Mouse (Mus musculus) ES-E14 (cell line): ENCODE results near the gene Grb10.

Source experiments
- CHD2 ChIP-seq: IDR thresholded peaks from 2 replicates; pipeline ENCODE4 v1.6.1; 2014; ENCODE audit warnings: mild to moderate bottlenecking, low read depth, low read length, inconsistent platforms
- HCFC1 ChIP-seq: IDR thresholded peaks from 2 replicates; pipeline ENCODE4 v1.6.1; 2012; ENCODE audit warnings: low read length, inconsistent platforms, borderline replicate concordance; ENCODE audit not compliant: insufficient read depth
- MAFK ChIP-seq: IDR thresholded peaks from 2 replicates; pipeline ENCODE4 v1.6.1; 2014; ENCODE audit warnings: mild to moderate bottlenecking, low read depth, low read length, inconsistent platforms; ENCODE audit not compliant: insufficient read depth
- ZNF384 ChIP-seq: IDR thresholded peaks from 2 replicates; pipeline ENCODE4 v1.6.1; 2012; ENCODE audit warnings: low read depth, low read length, inconsistent platforms

- TF ChIP-seq CHD2 = no peak
- TF ChIP-seq MAFK = no peak
- no peak for TF ChIP-seq HCFC1
- TF ChIP-seq ZNF384 = no peak
Measured at GRCm38 (mm10) chr11:11993807-11994206, 44.7 kb downstream of the Grb10 start.
